Mouse (Mus musculus) heart, embryonic 12.5 days (tissue): Measurements from ENCODE around the gene Tm9sf4. TPM values are rescaled to one million over a fixed set of nuclear protein-coding genes. Genes with fewer than 3 reads are reported as not detected.
A peak's percentile ranks its signal among the peaks of the same experiment; 100 is the strongest.

ENCODE experiments used
- ATAC-seq: fragments of 200-750 bp; cut with Nextera tagmentation; 2 replicates; pipeline ENCODE4 v1.8.0; 2017; ENCODE audit warnings: moderate TSS enrichment, moderate library complexity; ENCODE audit not compliant: insufficient number of reproducible peaks, low FRiP score
- H3K27ac ChIP-seq: fragments of 300-500 bp; sonication (generic); 2 replicates; pipeline ENCODE4 v1.5.1; 2016; ENCODE audit warnings: mild to moderate bottlenecking, moderate library complexity; ENCODE audit not compliant: poor library complexity, severe bottlenecking
- H3K27me3 ChIP-seq: fragments of 300-500 bp; sonication (generic); replicated peaks from 2 replicates; pipeline ENCODE4 v1.6.1; 2016; ENCODE audit warnings: mild to moderate bottlenecking, moderate library complexity
- H3K36me3 ChIP-seq: fragments of 300-500 bp; sonication (generic); 2 replicates; pipeline ENCODE4 v1.6.1; 2016; ENCODE audit warnings: mild to moderate bottlenecking, moderate library complexity
- H3K4me1 ChIP-seq: fragments of 300-500 bp; sonication (generic); replicated peaks from 2 replicates; pipeline ENCODE4 v1.6.1; 2016; ENCODE audit warnings: mild to moderate bottlenecking
- H3K4me2 ChIP-seq: fragments of 300-500 bp; sonication (generic); 2 replicates; pipeline ENCODE4 v1.6.1; 2016; ENCODE audit warnings: mild to moderate bottlenecking, moderate library complexity
- H3K4me3 ChIP-seq: fragments of 300-500 bp; sonication (generic); 2 replicates; pipeline ENCODE4 v1.5.1; 2016; ENCODE audit warnings: mild to moderate bottlenecking
- H3K9ac ChIP-seq: fragments of 300-500 bp; sonication (generic); 2 replicates; pipeline ENCODE4 v1.6.1; 2016; ENCODE audit warnings: mild to moderate bottlenecking, moderate library complexity
- H3K9me3 ChIP-seq: fragments of 300-500 bp; sonication (generic); replicated peaks from 2 replicates; pipeline ENCODE4 v1.6.1; 2016; ENCODE audit warnings: mild to moderate bottlenecking, moderate library complexity
- WGBS: fragments of 180-500 bp; shearing (Covaris S2); methylation state at CpG from one replicate; pipeline ENCODE4 v1.1.7; 2016; 5-methylcytosine and 5-hydroxymethylcytosine counted together
- polyA plus RNA-seq: library from polyadenylated mRNA; unstranded; fragments of >200 nt; fragmentation: Nextera tagmentation; extraction: Ambion mirVana; gene quantifications from 2 replicates; pipeline ENCODE4 v1.2.1, GENCODE M21; 2016

The Tm9sf4 gene
- polyA plus RNA-seq, 1 experiment from 2014 or later: 75.4 TPM

GRCm38 (mm10) chr2:153238406-153238805, 77.3 kb downstream of the Tm9sf4 start:
- Histone ChIP-seq H3K4me1 (peaks cover 41% of the 10 kb centered on the region), H3K27ac (peak overlapping the region; percentile 50; the same call in 1 of the 2 replicates), H3K36me3 (peaks cover 36% of the 10 kb centered on the region), H3K9me3 (no peaks in the 10 kb centered on the region), H3K4me2 (peak overlapping the region; percentile 90; the same call in 1 of the 2 replicates), H3K4me3 (no peak overlapping the region), H3K9ac (no peak overlapping the region), H3K27me3 (no peaks in the 10 kb centered on the region)
- WGBS: 65% methylated on average over 2 of the region's 2 CpGs
- no peak for ATAC-seq

- ATAC-seq: no peak
- peaks cover 42% of the 10 kb centered on the region for H3K4me1 ChIP-seq
- WGBS: 42% methylated on average over 7 of the region's 7 CpGs
These were observed 78.1 kb downstream of the Tm9sf4 start for GRCm38 (mm10) chr2:153239021-153239859.

GRCm38 (mm10) chr2:153239860-153240480, 78.9 kb downstream of the Tm9sf4 start:
- 3% methylated on average over 22 of the region's 22 CpGs for WGBS
- peak overlapping the region; percentile 65 for H3K4me3 ChIP-seq
- H3K4me1 ChIP-seq: peaks cover 42% of the 10 kb centered on the region
- H3K9ac ChIP-seq: peak overlapping the region; percentile 89
- no peak for ATAC-seq
- no peaks in the 10 kb centered on the region for H3K27me3 ChIP-seq
- no peaks in the 10 kb centered on the region for H3K9me3 ChIP-seq
- peaks cover 31% of the 10 kb centered on the region for H3K36me3 ChIP-seq
- peak overlapping the region; percentile 90 for H3K4me2 ChIP-seq
- peak overlapping the region; percentile 84 for H3K27ac ChIP-seq

More at GRCm38 (mm10) chr2:153239021-153239859, 78.1 kb downstream of the Tm9sf4 start:
- no peaks in the 10 kb centered on the region for H3K9me3 ChIP-seq
- H3K9ac ChIP-seq: peak overlapping the region; percentile 89
- no peaks in the 10 kb centered on the region for H3K27me3 ChIP-seq
- peaks cover 32% of the 10 kb centered on the region for H3K36me3 ChIP-seq
- H3K4me2 ChIP-seq: peak overlapping the region; percentile 90
- H3K4me3 ChIP-seq: peak overlapping the region; percentile 65
- peak overlapping the region; percentile 84 for H3K27ac ChIP-seq

GRCm38 (mm10) chr2:153240701-153241235, 79.7 kb downstream of the Tm9sf4 start:
- Histone ChIP-seq H3K9ac (peak overlapping the region; percentile 89), H3K4me3 (peak overlapping the region; percentile 65), H3K9me3 (no peaks in the 10 kb centered on the region), H3K27ac (peak overlapping the region; percentile 84), H3K27me3 (no peaks in the 10 kb centered on the region), H3K36me3 (peaks cover 31% of the 10 kb centered on the region), H3K4me1 (peaks cover 42% of the 10 kb centered on the region), H3K4me2 (peak overlapping the region; percentile 90)
- WGBS: under 1% methylated on average over 33 of the region's 33 CpGs
- peak; percentile 69 for ATAC-seq

GRCm38 (mm10) chr2:153241250-153242014, 80.3 kb downstream of the Tm9sf4 start, which contains the start of the genes Plagl2 and Pofut1:
Gene Plagl2 (minus strand): TSS chr2:153241426.
Gene Pofut1 (plus strand): TSS chr2:153241533.
- H3K9me3 ChIP-seq: no peaks in the 10 kb centered on the region
- H3K27me3 ChIP-seq: no peaks in the 10 kb centered on the region
- peak within 1 kb of the TSS; percentile 65 for H3K4me3 ChIP-seq
- WGBS: under 1% methylated on average over 63 of the region's 72 CpGs
- H3K4me1 ChIP-seq: peaks cover 42% of the 10 kb centered on the region
- peaks cover 27% of the 10 kb centered on the region; the same call in 1 of the 2 replicates for H3K36me3 ChIP-seq
- ATAC-seq: peak; percentile 98
- H3K9ac ChIP-seq: peak within 1 kb of the TSS; percentile 89
- H3K4me2 ChIP-seq: peak within 1 kb of the TSS; percentile 90
- peak within 1 kb of the TSS; percentile 84 for H3K27ac ChIP-seq

- peaks cover 37% of the 10 kb centered on the region for H3K4me1 ChIP-seq
- 60% methylated on average over 6 of the region's 6 CpGs for WGBS
- no peak overlapping the region for H3K27ac ChIP-seq
- no peak for ATAC-seq
- peak overlapping the region; percentile 65 for H3K4me3 ChIP-seq
- peak overlapping the region; percentile 90 for H3K4me2 ChIP-seq
- H3K27me3 ChIP-seq: no peaks in the 10 kb centered on the region
- H3K36me3 ChIP-seq: peaks cover 27% of the 10 kb centered on the region; the same call in 1 of the 2 replicates
- H3K9me3 ChIP-seq: no peaks in the 10 kb centered on the region
- H3K9ac ChIP-seq: peak overlapping the region; percentile 89
These were observed 81.1 kb downstream of the Tm9sf4 start for GRCm38 (mm10) chr2:153242156-153242555.

GRCm38 (mm10) chr2:153249751-153250150, 88.6 kb downstream of the Tm9sf4 start:
- Histone ChIP-seq H3K9me3 (no peaks in the 10 kb centered on the region), H3K9ac (no peak overlapping the region), H3K4me3 (no peak overlapping the region), H3K36me3 (peaks cover 60% of the 10 kb centered on the region), H3K27ac (no peak overlapping the region), H3K27me3 (no peaks in the 10 kb centered on the region), H3K4me1 (no peaks in the 10 kb centered on the region), H3K4me2 (no peak overlapping the region)
- 83% methylated on average over 5 of the region's 5 CpGs for WGBS
- no peak for ATAC-seq

- no peak overlapping the region for H3K4me3 ChIP-seq
- H3K36me3 ChIP-seq: peaks cover 34% of the 10 kb centered on the region
- no peaks in the 10 kb centered on the region for H3K9me3 ChIP-seq
- no peak overlapping the region for H3K27ac ChIP-seq
- 73% methylated on average over 2 of the region's 2 CpGs for WGBS
- ATAC-seq: no peak
- peaks cover 21% of the 10 kb centered on the region for H3K4me1 ChIP-seq
- no peaks in the 10 kb centered on the region for H3K27me3 ChIP-seq
- no peak overlapping the region for H3K4me2 ChIP-seq
- no peak overlapping the region for H3K9ac ChIP-seq
These were observed 95.5 kb downstream of the Tm9sf4 start for GRCm38 (mm10) chr2:153256604-153257003.

- Histone ChIP-seq H3K4me1 (peaks cover 21% of the 10 kb centered on the region), H3K4me2 (no peak overlapping the region), H3K27ac (no peak overlapping the region), H3K36me3 (peaks cover 44% of the 10 kb centered on the region), H3K9me3 (no peaks in the 10 kb centered on the region), H3K9ac (no peak overlapping the region), H3K4me3 (no peak overlapping the region), H3K27me3 (no peaks in the 10 kb centered on the region)
- no peak for ATAC-seq
- 49% methylated on average over 12 of the region's 12 CpGs for WGBS
These were observed 98.1 kb downstream of the Tm9sf4 start for GRCm38 (mm10) chr2:153259030-153259863.
